Mouse (Mus musculus) R1 (cell line): ENCODE results near the gene Chchd2.
"Not testable (repeated sequence)": the region's sequence is repeated elsewhere in the genome, so short reads cannot be mapped to it uniquely, and the experiment has no call there.

ENCODE experiments used
- DNase-seq: peaks from one replicate; pipeline ENCODE4 v3.0.0-alpha.2; 2018; ENCODE audit warnings: low read depth, low spot score

The Chchd2 gene

DNA sequence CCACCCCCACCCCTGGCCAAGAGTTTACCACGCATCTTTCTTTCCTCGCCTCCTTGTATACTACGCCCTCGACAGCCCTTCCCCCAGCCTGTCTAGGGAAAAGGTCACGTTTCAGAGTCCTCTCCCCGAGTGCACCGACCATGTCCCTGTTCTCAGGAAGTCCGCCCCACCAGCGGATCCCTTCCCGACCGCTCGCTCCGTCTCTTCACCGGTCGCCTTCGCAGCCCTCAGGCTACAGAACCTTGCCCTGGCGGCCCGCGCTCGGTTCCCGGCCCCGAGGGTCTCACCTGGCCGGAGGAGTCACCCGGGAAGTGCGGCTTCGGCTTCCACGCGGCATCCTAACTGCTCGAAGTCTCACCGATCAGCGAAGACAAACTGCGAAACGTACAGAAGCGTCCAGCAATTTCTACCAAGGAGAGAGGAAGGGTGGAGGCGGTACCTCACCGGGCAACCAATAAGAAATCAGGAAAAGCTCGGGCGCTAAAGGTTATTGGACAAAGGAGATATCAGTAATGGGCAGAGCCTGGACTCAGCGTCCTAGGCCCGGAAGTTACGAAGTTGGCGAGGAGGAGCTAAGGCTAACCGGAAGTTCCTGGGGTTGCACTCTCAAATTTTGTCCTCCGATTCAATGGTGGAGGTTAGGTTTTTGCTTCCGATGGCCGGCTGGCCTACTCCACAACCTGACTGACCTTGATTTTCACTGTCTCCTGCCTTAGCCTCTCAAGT is at the start of gene Chchd2:
Gene Chchd2, minus strand, starts transcription at position 560 of the 726 bp plus-strand sequence.
- peak; percentile 99 for DNase-seq

DNA sequence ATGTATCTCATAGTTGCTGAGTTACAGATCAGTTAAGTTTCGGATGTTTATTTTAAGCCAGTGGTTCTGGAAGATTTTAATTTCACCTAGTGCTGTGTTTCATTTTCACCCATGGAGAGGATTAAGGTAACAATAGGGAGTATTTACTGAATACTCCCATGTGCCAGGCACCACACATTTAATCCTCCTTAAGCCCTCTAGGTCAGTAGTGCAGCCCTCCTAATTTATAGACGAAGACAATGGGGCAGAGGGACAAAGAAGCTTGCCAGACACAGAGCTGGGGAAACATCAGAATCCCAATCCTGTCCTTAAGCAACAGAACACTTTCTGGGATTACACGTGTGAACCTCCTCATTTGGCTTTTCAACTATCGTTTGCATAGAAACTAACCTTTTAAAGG is 49.7 kb upstream of the Chchd2 start:
- DNase-seq = no peak

DNA sequence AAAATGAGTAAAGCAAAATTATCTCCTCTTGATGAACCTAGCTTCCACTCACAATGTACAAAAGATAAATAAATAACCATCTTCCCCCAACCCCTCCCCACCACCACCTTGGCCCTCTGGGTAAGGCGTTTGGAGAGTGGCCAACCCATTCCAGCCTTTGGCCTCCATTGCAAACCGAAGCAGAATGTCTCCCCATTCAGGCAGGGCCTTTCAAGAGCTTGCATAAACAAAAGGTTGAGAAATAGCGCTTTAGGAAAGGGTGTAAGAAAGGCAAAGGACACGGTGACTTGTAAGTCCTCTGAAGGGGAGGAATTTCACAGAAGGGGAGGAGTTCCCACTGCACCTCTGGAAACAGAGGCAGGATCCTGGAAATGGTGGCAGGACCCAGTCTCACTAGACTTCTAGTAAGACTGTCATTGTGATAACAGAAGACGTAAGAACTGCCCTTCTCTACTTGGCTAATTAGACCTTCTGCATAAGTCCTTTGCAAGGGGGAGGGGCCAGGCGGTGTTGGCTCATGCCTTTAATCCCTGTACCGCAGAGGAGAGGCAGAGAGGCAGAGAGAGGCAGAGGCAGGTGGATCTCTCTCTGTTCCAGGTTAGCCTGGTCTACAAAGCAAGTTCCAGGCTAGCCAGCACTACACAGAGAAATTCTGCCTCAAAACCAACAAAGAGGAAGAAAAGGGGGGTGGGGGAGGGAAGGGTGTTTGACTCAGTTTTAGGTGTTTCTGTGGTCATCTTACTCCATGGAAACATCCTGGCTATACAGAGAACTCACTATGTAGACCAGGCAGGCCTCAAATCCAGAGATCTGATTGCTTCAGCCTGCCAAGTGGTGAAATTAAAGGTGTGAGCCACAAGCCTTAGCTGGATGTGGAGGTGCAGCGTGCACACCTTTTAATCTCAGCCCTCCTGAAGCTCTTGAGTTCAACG is 42.9 kb upstream of the Chchd2 start:
- DNase-seq = peak; percentile 50

DNA sequence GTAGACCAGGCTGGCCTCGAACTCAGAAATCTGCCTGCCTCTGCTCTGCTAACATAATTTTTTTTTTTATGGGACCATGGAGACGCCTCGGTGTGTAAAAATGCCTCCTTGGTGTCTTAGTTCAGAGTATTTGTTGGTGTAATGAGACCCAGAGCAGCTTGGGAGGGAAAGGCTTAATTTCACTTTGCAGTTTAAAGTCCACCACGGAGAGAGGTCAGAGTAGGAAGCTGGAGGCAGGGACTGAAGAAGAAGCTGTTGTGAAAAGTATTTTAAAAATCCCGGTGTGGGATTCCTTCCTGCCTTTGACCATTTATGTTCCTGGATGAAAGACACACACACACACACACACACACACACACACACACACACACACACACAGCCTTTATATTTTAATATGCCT is 38.7 kb upstream of the Chchd2 start:
- no peak for DNase-seq

DNA sequence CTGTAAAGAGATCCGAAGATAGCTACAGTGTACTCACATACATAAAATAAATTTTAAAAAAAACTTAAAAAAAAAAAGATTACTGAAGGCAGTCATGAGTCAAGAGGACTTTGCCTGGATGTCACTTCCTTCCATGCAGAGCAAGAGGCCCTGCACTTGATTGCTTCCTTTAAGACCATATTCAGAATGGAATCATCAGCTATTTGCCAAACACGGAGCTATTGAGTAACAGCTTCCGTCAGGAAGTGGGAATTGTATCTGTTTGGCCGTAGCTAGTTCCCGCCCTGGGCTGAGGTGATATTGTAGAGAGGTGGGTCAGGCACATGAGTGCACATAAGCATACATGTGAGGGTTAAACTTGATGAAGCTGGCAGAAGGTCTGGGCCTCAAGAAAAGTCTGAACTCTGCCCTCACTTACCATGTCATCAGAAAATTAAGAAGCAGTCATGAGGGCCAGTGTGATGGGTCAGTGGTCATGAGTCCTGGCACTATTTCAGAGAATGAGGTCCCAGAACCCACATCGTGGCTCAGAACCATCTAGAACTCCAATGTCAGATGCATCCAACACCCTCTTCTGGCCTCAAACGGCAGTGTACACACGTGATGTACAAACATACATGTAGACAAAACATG is 37.7 kb upstream of the Chchd2 start:
- DNase-seq = no peak

DNA sequence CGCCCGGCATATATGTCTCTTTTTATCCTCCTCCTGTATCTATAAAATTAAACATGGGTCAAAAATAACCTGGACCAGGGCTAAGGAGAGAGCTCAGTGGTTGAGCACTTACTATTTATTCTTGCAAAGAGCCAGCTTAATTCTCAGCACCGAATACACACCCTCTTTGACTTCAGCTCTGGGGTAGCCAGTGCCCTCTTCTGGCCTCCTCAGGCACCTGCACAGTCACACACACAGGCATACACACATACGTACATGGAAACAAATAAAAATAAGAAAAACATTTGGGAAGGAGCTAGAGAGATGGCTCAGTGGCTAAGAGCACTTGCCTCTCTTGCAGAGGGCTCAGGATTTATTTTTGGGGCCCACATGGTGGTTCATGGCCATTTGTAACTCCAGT is 34.7 kb upstream of the Chchd2 start:
- peak; percentile 75 for DNase-seq

DNA sequence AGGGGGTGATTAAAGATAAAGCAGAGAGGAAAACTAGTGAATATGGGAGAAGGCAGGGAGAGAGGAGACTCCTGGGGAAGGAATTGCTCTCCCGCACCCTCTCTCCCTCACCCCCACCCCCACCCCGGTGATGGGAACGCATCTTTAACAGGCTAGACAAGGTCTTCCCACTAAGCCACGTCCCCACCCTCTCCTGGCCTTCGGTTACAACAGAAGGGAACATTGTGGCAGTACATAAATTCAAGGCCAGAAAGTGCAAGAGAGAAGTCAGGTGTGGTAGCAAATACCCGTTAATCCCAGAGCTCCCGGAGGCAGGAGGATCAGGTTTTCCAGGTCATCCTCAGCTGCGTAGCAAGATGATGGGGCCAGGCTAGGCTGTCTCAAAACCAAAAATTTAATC is 32.0 kb upstream of the Chchd2 start:
- peak; percentile 55 for DNase-seq

DNA sequence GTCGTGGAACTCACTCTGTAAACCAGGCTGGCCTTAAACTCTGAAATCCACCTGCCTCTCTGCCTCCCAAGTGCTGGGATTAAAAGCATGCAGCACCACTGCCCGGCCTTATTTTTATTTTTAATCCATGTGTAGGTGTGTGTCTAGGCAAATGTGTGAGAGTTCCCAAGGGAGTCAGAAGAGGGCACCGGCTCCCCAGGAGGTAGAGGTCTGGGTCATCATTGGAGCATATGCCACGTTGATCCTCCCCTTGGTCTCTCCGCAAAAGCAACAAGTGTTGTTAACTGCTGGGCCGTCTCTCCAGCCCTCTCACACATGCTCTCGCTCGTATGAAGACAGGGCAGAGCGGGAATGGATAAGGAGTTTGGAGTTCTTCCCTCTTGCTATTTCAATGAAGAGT is 31.5 kb upstream of the Chchd2 start:
- DNase-seq = peak; percentile 42

DNA sequence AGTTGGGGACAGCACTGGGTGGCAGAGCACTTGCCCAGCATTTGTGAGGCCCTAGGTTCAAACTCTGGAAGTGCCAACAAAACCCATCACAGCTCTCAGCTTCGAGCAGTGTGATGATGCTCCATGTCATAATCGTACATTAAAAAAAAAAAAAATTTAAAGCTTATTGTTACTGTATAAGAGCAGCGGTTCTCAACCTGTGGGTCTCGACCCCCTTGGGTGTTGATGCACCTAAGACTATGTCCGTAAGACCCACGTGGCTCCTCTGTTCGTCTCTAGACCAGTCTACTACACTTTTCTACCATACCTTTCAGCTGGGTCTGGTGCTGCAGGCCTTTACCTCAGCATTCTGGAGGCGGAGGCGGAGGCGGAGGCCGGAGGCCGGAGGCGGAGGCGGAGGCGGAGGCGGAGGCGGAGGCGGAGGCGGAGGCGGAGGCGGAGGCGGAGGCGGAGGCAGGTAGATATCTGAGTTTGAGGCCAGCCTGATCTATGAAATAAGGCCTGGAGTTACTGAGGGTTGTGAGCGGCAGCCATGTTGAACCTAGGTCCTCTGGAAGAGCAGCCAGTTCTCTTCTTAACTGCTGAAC is 30.9 kb upstream of the Chchd2 start:
- peak; percentile 83 for DNase-seq

DNA sequence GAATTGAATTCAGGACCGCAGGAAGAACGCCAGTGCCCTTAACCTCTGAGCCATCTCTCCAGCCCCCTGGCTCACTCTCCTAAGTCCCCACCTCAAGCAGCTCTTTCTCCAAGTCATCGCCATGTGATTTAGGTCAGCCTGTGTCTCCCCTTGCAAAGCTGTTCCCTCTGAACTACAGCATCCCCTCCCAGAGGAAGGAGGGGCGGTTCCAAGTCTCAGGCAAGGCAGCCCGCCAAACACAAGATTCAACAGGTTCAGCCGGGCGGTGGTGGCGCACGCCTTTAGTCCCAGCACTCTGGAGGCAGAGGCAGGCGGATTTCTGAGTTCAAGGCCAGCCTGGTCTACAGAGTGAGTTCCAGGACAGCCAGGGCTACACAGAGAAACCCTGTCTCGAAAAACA is 28.2 kb upstream of the Chchd2 start:
- peak; percentile 72 for DNase-seq

DNA sequence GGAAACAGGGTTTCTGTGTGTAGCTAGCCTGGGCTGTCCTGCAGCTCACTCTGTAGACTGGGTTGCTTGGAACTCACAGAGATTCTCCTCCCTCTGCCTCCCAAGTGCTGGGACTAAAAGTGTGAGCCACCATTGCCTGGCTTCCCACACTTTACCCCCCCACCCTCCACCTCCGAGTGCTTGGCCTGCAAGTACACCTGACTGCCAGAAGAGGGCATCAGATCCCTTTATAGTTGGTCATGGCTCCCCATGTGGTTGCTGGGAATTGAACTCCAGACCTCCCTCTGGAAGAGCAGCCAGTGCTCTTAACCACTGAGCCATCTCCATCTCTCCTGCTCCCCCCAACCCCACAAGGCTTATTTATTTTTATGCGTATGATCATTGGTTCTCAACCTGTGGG is 26.8 kb upstream of the Chchd2 start:
- DNase-seq = peak; percentile 87

DNA sequence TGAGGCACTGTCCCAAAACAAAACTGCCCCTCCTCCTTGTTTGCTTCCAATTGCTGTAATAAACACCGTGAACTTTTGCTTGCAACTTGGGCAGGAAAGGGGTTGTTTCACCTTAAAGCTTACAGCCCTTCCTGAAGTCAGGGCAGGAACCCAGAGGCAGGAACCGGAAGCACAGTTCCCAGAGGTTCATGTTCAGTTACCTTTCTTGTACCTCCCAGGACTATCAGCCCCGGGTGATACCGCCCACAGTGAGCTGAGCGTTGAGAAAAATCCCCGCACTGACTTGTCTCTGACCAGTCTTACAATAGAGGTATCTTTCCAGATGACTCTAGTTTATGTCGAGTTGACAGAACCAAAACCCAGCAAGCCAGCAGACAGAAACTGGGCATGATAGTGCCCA is 22.3 kb upstream of the Chchd2 start:
- peak; percentile 67 for DNase-seq

DNA sequence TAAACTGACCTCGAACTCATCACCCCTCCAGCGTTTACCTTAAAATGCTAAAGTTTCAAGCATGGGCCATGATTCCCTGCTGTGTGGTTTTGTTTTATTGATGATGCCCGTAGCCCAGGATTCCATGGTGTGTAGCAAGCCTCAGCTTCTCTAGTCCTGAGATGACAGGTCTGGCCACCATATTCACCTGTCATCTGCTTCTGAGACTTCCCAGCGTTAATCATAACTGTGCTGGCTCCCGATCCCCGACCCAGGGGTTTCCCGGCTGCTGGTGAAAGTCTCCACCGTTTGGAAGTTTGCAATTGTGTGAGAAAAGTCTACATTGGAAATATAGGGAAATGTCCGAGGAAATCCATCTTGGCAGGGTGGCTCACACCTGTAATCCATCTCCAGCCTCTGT is 21.9 kb upstream of the Chchd2 start:
- no peak for DNase-seq

DNA sequence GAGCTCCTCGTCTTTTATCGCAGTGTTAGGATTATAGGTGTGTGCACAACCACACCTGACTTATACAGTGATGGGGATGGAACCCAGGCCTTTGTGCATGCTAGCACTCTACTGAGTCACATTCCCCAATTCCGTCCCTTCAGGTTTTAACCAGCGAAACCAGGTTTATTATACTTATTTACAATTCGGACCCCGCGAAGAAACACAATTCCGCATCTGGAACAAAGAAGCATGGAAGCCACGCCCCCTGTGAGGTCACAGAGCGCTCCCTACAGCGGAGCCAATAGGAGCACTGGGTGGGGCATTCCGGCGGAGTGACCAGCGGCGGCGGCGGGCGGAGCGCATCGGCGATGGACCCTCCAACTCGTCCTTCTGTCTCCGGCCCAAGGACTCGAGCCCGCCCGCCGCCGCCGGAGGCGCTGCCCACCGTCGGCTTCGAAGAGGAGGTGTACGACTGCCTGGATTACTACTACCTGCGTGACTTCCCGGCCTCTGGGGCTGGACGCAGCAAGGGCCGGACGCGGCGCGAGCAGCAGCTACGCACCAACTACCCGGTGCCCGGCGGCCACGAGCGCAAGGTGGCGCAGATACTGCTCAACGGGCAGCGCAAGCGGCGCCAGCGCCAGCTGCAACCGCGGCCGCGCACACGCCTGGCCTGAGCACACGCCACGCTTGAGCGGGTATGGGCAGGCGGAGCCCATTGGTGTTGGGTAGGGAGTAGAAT is 21.1 kb upstream of the Chchd2 start, which contains the start of gene Nupr1l:
Gene Nupr1l, plus strand, starts transcription at position 299 of the 724 bp plus-strand sequence.
- peak; percentile 91 for DNase-seq

DNA sequence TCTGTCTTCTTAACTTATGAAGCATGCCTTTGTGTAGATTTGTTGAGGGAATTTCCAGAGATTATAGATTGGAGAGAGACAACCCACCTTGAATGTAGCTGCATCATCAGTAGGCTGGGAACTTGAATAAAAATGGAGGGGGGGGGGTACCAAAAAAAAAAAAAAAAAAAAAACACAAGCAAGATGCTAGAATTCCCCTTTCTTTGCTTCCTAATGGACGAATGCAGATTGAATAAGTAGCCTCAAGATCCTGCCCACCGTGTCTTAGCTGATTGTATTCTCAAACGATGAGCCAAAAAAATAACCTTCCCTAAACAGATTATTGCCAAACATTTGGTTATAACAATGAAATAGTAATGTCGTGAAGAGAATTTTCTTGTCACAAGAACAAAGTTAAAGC is 20.5 kb upstream of the Chchd2 start:
- no peak for DNase-seq

DNA sequence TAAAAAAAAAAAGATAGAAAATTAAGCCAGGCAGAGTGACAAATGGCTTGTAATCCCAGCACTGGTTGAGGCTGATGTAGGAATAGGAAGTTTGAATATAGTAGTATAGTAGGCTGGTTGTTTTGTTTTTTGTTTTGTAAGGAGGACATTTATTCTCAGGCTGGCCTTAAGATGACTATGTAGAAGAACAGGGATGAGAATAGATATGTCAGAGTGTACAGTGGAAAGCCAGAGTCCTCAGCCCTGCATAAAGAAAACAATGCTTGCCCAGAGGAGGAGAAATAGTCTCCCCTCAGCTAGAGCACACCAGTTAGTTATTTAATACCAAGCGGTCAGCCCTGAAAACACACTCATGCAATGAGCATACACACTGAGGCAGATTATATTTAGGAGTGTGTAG is 11.2 kb upstream of the Chchd2 start, which contains the start of gene Phkg1:
Gene Phkg1, minus strand, starts transcription at position 101 of the 400 bp plus-strand sequence.
- no peak for DNase-seq

DNA sequence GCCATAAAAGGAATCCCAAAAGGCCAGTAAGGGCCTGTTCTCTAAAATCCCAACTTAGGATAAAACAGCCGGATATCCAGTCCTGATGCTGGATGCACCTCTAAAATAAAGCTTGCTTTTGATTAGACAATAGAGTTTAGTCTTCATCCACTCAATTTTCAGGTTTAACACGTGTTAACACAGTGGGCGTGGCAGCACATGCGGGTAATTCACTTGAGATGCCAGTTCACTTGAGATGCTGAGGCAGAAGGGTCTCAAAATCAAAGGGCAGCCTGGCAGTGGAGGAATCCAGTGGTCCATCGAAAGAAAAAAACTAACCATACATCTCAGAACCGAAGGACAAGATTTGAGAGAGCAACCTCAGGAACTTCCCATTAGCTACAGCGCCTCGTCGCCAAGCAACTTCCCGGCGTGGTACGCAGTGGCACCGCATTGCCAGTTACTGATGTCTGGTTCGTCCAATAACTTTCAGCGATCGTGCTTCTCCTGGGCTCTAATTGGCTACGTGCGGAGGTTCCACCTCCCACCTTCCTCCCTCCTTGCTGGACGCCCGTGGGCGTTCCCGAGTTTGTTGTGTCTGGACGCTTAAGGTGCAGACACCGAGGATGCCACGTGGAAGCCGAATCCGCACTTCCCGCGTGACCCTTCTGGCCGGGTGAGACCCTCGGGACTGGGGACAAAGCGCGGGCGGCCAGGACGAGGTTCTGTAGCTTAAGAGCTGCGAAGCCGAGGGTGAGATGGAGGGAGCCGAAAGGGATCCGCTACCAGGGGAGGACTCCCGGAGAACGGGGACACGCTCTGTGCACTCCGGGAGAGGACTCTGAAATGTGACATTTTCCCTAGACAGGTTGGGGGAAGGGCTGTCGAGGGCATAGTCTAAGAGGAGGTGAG is 8.2 kb upstream of the Chchd2 start, which contains the start of gene Zbed5:
Gene Zbed5, plus strand, starts transcription at position 526 of the 891 bp plus-strand sequence.
- DNase-seq = peak; percentile 99

DNA sequence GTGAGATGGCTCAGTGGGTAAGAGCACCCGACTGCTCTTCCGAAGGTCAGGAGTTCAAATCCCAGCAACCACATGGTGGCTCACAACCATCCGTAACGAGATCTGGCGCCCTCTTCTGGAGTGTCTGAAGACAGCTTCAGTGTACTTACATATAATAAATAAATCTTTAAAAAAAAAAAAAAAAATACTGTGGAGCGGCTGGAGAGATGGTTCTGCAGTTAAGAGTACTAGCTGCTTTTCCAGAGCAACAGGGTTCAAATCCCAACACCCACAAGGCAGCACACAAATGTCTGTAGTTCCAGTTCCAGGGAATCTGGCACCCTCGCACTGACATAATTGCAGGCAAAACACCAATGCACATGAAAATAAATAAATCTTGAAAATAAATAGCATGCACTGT is 3.1 kb upstream of the Chchd2 start:
- DNase-seq = not testable (repeated sequence)

DNA sequence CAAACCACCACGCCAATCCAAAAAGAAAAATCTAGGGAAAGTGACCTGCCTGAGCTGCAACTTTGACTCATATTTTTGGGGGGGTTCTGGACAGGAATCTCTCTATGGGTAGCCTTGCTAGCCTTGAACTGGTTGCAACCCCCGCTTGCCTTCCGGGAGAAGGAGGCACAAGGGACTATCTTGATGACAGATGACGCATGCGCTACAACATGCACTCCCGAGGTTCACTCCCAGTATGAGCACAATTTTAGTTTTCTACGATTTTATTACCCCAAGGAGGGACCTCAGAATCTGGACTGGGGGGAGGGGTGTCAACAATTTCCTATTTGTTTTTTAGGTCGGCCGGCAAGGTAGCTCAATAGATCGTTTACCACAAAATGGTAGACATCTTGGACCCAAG is 999 bp downstream of the Chchd2 start:
- DNase-seq = no peak

DNA sequence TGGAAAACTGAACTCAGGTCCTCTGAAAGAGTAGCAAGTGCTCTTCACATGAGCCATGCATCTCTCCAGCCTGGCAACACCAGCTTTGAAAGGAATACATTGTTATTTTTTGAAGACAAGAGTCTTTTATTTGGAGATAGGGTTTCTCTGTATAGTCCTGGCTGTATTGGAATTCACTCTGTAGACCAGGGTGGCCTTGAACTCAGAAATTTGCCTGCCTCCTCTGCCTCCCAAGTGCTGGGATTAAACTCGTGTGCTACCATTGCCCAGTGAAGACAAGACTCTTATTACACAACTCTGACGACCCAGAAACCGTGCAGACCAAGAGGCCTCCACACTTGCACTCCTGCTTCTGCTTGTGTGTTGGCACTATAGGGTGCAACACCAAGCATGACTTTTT is 7.4 kb downstream of the Chchd2 start:
- no peak for DNase-seq
